Mouse (Mus musculus) cortical plate, adult 2 months (tissue): ENCODE data around the gene Maml3.

Experiments used
- CTCF ChIP-seq: fragments of 200-500 bp; IDR thresholded peaks from 2 replicates; pipeline ENCODE4 v1.5.1; 2011; ENCODE audit warnings: mild to moderate bottlenecking, control low read depth, low read length; ENCODE audit not compliant: insufficient read depth; ENCODE audit errors: extremely low read depth
- POLR2A ChIP-seq: fragments of 200-500 bp; IDR thresholded peaks from 2 replicates; pipeline ENCODE4 v1.6.1; 2011; ENCODE audit warnings: mild to moderate bottlenecking, low read length, control low read depth; ENCODE audit not compliant: insufficient read depth; ENCODE audit errors: extremely low read depth

GRCm38 (mm10) chr3:51965436-51965835 is 139.4 kb downstream of the Maml3 start:
- TF ChIP-seq CTCF (no peak), POLR2A (no peak)
